Mouse (Mus musculus): Measurements from ENCODE around the gene Btrc. TPM values are rescaled to one million over a fixed set of nuclear protein-coding genes. Genes with fewer than 3 reads are reported as not detected.

Btrc gene
- total and polyA plus RNA-seq, 2 experiments from 2014 or later: 21.9 to 28.5 TPM

- no peaks in the 10 kb centered on the region for H3K4me1 ChIP-seq (ENCODE audit: control insufficient read depth, insufficient read depth)
- no peak overlapping the region for H3K4me3 ChIP-seq (ENCODE audit: low read depth, low read length)
- H3K36me3 ChIP-seq (replicated peaks; ENCODE audit: control insufficient read depth, insufficient read depth, low read length): peaks cover 6% of the 10 kb centered on the region; the same call in 1 of the 2 replicates
- H3K27me3 ChIP-seq (ENCODE audit: control insufficient read depth, insufficient read depth, low read length): peaks cover 18% of the 10 kb centered on the region
- 83% methylated on average over 23 of the region's 23 CpGs for WGBS
- no peak overlapping the region for H3K4me2 ChIP-seq (ENCODE audit: low read depth, low read length)
- H3K9me3 ChIP-seq (replicated peaks; ENCODE audit: control insufficient read depth, low read length): no peaks in the 10 kb centered on the region
- DNase-seq (ENCODE audit: low spot score): no peak
- no peak for ATAC-seq (ENCODE audit: insufficient read depth, low read depth)
- H3K27ac ChIP-seq (ENCODE audit: low read depth): no peak overlapping the region
- H3K9ac ChIP-seq (replicated peaks; ENCODE audit: low read depth, low read length): no peak overlapping the region
- TF ChIP-seq CTCF (IDR thresholded peaks at IDR 0.05; ENCODE audit: low read depth) (no peak), EP300 (IDR thresholded peaks at IDR 0.05; ENCODE audit: low read depth) (no peak)
Measured at GRCm38 (mm10) chr19:45549128-45549915, 185.8 kb downstream of the Btrc start.

- DNase-seq (ENCODE audit: low spot score) (no peak), ATAC-seq (ENCODE audit: insufficient read depth, low read depth) (no peak)
- 71% methylated on average over 4 of the region's 4 CpGs for WGBS
Measured at GRCm38 (mm10) chr19:45549948-45550347, 186.4 kb downstream of the Btrc start.

GRCm38 (mm10) chr19:45552187-45552586, 188.7 kb downstream of the Btrc start:
- H3K27me3 ChIP-seq (ENCODE audit: control insufficient read depth, insufficient read depth, low read length): peaks cover 2% of the 10 kb centered on the region; the same call in 1 of the 2 replicates
- H3K4me1 ChIP-seq (ENCODE audit: control insufficient read depth, insufficient read depth): no peaks in the 10 kb centered on the region
- 59% methylated on average over 6 of the region's 6 CpGs for WGBS
- H3K4me2 ChIP-seq (ENCODE audit: low read depth, low read length): no peak overlapping the region
- no peak overlapping the region for H3K27ac ChIP-seq (ENCODE audit: low read depth)
- H3K4me3 ChIP-seq (ENCODE audit: low read depth, low read length): no peak overlapping the region
- H3K9me3 ChIP-seq (replicated peaks; ENCODE audit: control insufficient read depth, low read length): no peaks in the 10 kb centered on the region
- DNase-seq (ENCODE audit: low spot score): no peak
- ATAC-seq (ENCODE audit: insufficient read depth, low read depth): no peak
- no peak overlapping the region for H3K9ac ChIP-seq (replicated peaks; ENCODE audit: low read depth, low read length)
- peaks cover 24% of the 10 kb centered on the region for H3K36me3 ChIP-seq (replicated peaks; ENCODE audit: control insufficient read depth, insufficient read depth, low read length)
- TF ChIP-seq EP300 (IDR thresholded peaks at IDR 0.05; ENCODE audit: low read depth) (no peak), CTCF (IDR thresholded peaks at IDR 0.05; ENCODE audit: low read depth) (no peak)

More at GRCm38 (mm10) chr19:45549948-45550347, 186.4 kb downstream of the Btrc start:
- Histone ChIP-seq H3K4me2 (ENCODE audit: low read depth, low read length) (no peak overlapping the region), H3K36me3 (replicated peaks; ENCODE audit: control insufficient read depth, insufficient read depth, low read length) (peaks cover 13% of the 10 kb centered on the region), H3K4me1 (ENCODE audit: control insufficient read depth, insufficient read depth) (no peaks in the 10 kb centered on the region), H3K27me3 (ENCODE audit: control insufficient read depth, insufficient read depth, low read length) (peaks cover 18% of the 10 kb centered on the region), H3K4me3 (ENCODE audit: low read depth, low read length) (no peak overlapping the region), H3K9ac (replicated peaks; ENCODE audit: low read depth, low read length) (no peak overlapping the region), H3K27ac (ENCODE audit: low read depth) (no peak overlapping the region), H3K9me3 (replicated peaks; ENCODE audit: control insufficient read depth, low read length) (no peaks in the 10 kb centered on the region)
- no peak for TF ChIP-seq CTCF (IDR thresholded peaks at IDR 0.05; ENCODE audit: low read depth)
- TF ChIP-seq EP300 (IDR thresholded peaks at IDR 0.05; ENCODE audit: low read depth): no peak

GRCm38 (mm10) chr19:45554136-45554535, 190.6 kb downstream of the Btrc start:
- Histone ChIP-seq H3K4me1 (ENCODE audit: control insufficient read depth, insufficient read depth) (no peaks in the 10 kb centered on the region), H3K9me3 (replicated peaks; ENCODE audit: control insufficient read depth, low read length) (no peaks in the 10 kb centered on the region), H3K36me3 (replicated peaks; ENCODE audit: control insufficient read depth, insufficient read depth, low read length) (peaks cover 32% of the 10 kb centered on the region), H3K27me3 (ENCODE audit: control insufficient read depth, insufficient read depth, low read length) (no peaks in the 10 kb centered on the region; the same call in 1 of the 2 replicates), H3K4me2 (ENCODE audit: low read depth, low read length) (no peak overlapping the region), H3K27ac (ENCODE audit: low read depth) (no peak overlapping the region), H3K9ac (replicated peaks; ENCODE audit: low read depth, low read length) (no peak overlapping the region), H3K4me3 (ENCODE audit: low read depth, low read length) (no peak overlapping the region)
- DNase-seq (ENCODE audit: low spot score) (no peak), ATAC-seq (ENCODE audit: insufficient read depth, low read depth) (no peak)
- WGBS: 93% methylated on average over 11 of the region's 11 CpGs
- TF ChIP-seq CTCF (IDR thresholded peaks at IDR 0.05; ENCODE audit: low read depth): no peak
- no peak for TF ChIP-seq EP300 (IDR thresholded peaks at IDR 0.05; ENCODE audit: low read depth)

GRCm38 (mm10) chr19:45560153-45560890, 196.8 kb downstream of the Btrc start, which contains the start of the genes Poll and Gm17018:
Poll (minus strand) TSS chr19:45560531.
Gm17018 (plus strand) TSS chr19:45560615.
- no peaks in the 10 kb centered on the region for H3K27me3 ChIP-seq (ENCODE audit: control insufficient read depth, insufficient read depth, low read length)
- ATAC-seq (ENCODE audit: insufficient read depth, low read depth) (peak; percentile 92), DNase-seq (ENCODE audit: low spot score) (peak; percentile 85)
- H3K36me3 ChIP-seq (replicated peaks; ENCODE audit: control insufficient read depth, insufficient read depth, low read length): peaks cover 16% of the 10 kb centered on the region
- H3K27ac ChIP-seq (ENCODE audit: low read depth): peak within 1 kb of the TSS; percentile 46
- H3K4me3 ChIP-seq (ENCODE audit: low read depth, low read length): peak within 1 kb of the TSS; percentile 65
- peaks cover 7% of the 10 kb centered on the region for H3K4me1 ChIP-seq (ENCODE audit: control insufficient read depth, insufficient read depth)
- H3K9me3 ChIP-seq (replicated peaks; ENCODE audit: control insufficient read depth, low read length): no peaks in the 10 kb centered on the region
- WGBS: under 1% methylated on average over 34 of the region's 35 CpGs
- peak within 1 kb of the TSS; percentile 77 for H3K9ac ChIP-seq (replicated peaks; ENCODE audit: low read depth, low read length)
- peak within 1 kb of the TSS; percentile 98 for H3K4me2 ChIP-seq (ENCODE audit: low read depth, low read length)
- TF ChIP-seq CTCF (IDR thresholded peaks at IDR 0.05; ENCODE audit: low read depth) (no peak), EP300 (IDR thresholded peaks at IDR 0.05; ENCODE audit: low read depth) (no peak)
